Mouse (Mus musculus) urinary bladder, postnatal 36 days (tissue): Measurements from ENCODE around the gene Defa36.
"Not testable (repeated sequence)": the region's sequence is repeated elsewhere in the genome, so short reads cannot be mapped to it uniquely, and the experiment has no call there.

Experiments
- DNase-seq, 2 experiments: peaks; one replicate each; pipeline ENCODE4 v3.0.0; 2022; ENCODE audit warnings: low spot score in 2 of 2, mixed read lengths in 1 of 2

The Defa36 gene

GRCm38 (mm10) chr8:21427111-21427510, at the start of gene Defa36:
Gene Defa36 (plus strand): TSS chr8:21427411.
- DNase-seq, result not testable (repeated sequence)

- not testable (repeated sequence) for DNase-seq
Observed at GRCm38 (mm10) chr8:21378215-21378614, 49.0 kb upstream of the Defa36 start, which contains the start of gene Defa2. Gene Defa2 (plus strand): TSS chr8:21378515.

GRCm38 (mm10) chr8:21391511-21391910, 35.7 kb upstream of the Defa36 start, which contains the start of gene Defa33:
Gene Defa33 (plus strand): TSS chr8:21391811.
- not testable (repeated sequence) for DNase-seq

GRCm38 (mm10) chr8:21456460-21456859, 29.2 kb downstream of the Defa36 start, which contains the start of gene Gm7849:
Gene Gm7849 (minus strand): TSS chr8:21456560.
- not testable (repeated sequence) for DNase-seq
